Mouse (Mus musculus) spleen, postnatal 14 days (tissue): ENCODE data around the gene Gk5.
"Not testable (repeated sequence)": the region's sequence is repeated elsewhere in the genome, so short reads cannot be mapped to it uniquely, and the experiment has no call there.

Experiments used
- DNase-seq, 2 experiments: peaks; one replicate each; pipeline ENCODE4 v3.0.0; 2021 to 2022; ENCODE audit warnings: low spot score in 2 of 2

Gene Gk5

DNA sequence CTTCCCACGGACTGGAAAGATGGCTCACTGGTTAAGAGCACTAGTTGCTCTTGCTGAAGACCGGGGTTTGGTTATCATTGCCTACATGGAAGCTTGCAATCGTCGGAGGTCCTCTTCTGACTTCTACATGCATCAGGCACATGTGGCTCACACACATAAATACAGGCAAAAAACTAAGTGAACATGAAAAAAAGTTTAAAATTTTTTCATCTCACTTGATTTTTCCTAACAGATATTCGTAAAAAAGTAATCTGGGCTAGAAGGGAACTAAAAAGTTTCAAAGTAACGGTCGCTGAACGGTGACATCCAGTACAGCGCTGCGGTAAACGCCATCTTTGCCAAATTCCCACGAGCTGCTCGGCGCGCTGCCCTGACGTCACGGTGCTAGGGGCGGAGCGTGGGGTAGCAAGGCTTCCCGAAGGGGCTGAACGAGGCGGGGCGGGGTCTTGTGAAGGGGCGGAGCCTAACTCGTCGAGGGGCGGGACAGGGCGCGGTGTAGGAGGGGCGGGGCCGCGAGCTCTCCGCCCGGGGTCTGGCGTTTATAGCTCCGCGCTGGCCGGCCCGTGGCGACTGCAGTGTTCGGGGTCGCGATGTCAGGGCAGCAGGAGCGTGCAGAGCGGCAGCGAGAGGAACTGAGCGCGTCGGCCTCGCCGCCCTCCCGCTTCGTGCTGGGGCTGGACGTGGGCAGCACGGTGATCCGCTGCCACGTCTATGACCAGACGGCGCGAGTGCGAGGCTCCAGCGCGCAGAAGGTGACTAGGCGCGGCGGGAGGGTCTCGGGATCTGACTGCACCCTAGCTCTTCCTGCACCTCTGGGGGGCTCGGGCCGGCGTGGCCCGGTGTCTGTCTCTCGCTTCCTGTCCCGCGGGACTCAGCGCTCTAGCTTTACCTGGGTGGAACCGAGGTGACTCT, at the start of gene Gk5:
Gene Gk5 (plus strand): TSS at position 502 of the 912 bp plus-strand sequence.
- peak; percentile 98 to 99 for DNase-seq

DNA sequence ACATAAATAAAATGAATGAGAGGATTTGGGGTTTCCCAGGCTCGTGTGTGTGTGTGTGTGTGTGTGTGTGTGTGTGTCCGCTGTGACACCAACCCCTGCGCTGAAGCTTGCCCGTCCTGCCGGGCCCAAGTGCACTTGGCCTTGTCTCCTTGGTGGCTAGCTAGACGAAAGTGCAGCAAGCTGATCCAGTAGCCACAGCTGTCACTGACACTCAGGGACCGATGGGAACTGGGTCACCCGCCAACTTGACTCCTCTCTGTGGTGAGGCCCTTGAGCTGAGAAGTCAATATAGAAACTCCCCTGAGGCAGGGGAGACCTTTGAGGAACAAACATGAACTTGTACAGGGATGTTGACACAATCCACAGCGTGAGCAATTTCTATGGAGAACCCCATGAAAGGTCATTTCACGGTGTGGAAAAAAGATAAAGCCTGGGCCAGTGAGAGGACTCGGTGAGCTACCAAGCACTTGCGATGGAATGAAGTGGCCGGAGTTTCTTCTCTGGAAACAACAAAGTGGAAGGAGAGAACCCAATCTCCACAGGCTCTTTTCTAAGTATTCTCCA, 40.3 kb upstream of the Gk5 start:
- DNase-seq = no peak

DNA sequence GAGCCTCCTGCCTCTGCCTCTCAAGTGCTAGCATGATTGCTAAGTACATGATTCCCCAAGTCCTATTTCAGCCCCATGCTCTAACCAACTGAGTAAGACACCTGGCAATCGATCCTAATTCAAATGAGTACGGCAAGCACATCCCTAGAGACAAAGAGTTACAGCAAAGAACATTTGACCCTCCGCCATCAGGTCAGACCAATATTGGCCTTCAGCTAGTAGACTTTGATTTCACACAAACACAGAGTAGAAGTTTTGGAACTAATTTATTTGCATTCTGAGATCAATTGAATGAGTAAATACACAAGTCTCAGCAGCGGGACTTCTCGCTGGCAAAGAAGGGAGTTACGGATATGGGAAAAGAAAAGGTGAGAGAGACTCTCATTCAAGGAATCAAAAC, 33.9 kb upstream of the Gk5 start:
- no peak for DNase-seq

DNA sequence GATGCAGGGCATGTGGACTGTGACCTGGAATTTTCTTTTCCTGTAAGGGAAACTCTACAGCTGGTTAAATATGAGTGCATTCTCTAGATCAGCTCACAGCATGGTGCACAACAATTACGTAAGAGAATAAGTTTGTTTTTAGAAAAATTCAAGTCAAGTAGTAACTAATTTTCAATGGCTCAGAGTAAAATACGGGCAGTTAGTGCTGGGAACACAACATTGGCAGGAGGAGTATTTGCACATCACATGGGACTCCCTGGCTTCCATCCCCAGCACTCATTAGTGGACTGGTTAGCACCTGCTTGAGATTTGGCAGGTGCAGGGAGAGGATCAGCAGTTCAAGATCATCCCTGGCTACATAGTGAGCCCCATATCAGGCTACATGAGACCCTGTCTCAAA, 31.5 kb upstream of the Gk5 start:
- DNase-seq = no peak

DNA sequence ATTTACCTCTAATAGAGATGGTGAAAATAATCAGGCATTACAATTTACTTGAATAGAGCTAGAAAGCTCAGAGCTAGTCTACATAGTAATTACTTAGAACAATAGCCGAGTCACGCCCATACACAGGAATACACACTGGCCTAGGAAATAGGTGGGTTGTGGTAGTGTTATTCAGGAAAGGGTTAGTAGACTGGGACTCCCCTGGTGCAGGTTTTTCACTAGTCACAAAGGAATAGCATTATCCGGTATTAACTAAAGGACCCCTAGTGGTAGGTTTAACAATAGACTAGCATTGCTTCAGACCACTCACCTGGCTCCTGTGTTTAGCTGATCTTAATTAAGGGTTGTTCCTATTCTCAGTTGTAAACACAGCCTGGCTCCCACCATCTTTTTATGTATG, 30.7 kb upstream of the Gk5 start:
- not testable (repeated sequence) for DNase-seq

GRCm38 (mm10) chr9:96092637-96093036, 26.5 kb upstream of the Gk5 start:
- DNase-seq = not testable (repeated sequence)

- no peak for DNase-seq
Observed at GRCm38 (mm10) chr9:96093221-96093620, 25.9 kb upstream of the Gk5 start.

DNA sequence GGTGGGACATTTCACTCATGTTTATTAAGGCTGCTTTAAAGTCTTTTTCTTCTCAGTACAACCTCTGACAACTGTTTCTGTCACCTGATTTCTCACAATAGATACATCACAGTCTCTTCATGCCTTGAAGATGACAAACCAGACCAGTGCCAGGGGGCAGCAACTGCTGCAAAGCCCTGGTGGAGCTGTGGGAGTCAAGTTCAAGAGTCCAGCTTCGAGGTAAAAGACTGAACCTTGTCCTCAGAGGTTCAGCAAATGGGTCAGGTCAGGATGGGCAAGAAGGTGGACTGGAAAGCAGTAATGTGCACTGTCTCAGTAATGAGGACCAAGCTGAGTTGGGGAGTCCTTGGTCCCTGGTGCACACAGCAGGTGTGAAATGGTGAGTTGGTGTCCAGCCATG, 24.8 kb upstream of the Gk5 start:
- DNase-seq = no peak

DNA sequence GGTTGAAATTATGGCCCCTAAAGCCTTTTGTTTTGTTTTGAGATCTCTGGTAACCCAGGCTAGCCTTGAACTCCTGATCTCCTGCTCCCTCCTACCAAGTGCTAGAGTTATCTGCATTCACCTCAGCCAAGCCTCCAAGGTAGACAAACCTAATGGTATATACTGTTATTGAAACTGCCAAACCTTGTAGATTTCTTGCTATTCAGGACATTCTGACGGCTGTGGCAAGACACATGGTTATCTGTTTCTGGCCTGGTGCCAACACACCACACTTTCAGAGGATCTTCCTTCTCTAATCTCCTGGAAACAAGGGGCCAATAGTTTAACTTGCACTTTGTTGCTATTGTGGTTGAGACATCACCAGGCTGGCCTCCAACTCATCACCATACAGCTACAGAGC, 24.0 kb upstream of the Gk5 start:
- DNase-seq = no peak

DNA sequence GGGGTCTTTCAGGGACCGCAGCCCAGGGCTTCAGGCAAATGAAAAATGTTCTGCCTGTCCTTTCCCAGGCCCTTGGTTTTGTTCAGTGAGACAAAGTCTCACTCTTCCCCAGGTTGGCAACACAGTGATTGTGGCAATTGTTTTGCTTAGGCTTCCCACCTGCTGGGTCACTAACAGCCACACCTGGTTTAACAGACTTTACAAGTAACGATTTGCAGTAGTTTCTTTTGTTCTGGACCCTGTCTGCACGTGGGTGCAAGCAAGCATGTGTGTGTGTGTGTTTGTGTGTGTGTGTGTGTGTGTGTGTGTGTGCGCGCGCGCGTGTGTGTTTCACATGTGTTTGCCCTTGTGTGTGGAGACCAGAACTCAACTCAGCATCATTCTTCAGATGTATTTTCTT, 16.3 kb upstream of the Gk5 start:
- DNase-seq = no peak

DNA sequence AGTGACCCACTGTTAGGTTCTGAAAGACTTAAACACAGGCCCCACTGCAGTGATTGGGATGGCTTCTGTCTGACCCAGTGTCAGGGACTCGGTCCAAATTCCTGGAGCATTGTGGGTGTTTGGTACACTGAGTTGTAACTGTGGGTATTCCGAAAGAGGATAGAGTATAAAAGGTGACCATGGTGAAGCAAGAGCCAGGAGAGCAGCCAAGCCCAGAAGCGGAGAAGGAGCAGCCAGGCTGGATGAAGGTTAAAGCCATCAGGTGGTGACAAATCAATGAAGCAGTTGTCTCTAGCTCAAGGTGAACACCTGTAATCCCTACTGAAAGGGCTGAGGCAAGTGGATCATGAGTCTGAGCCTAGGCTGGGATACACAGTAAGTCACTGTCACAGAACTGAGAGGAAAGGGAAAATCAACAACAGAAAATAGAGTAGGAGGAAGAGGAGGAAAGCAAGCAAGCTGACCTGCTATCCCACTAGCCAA, 6.2 kb upstream of the Gk5 start:
- no peak for DNase-seq

- DNase-seq = no peak
Observed at GRCm38 (mm10) chr9:96116801-96117200, 2.4 kb upstream of the Gk5 start.

DNA sequence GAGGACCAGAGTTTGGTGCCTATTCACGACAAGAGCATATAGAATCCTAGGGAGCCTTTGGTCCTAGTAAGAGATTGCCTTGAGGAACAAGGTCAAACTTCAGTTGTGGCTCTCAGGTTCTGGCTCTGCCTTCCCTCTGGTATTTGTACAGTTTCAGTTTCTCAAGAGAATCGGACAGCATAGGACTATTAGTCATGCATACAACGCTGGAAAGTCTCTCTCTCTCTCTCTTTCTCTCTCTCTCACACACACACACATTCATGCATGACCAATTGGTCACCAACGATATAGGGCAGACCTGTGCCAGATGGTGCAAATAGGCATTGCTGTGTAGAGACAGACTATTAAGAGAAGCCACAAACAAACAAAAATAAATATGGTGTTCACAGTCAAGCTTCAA, 946 bp upstream of the Gk5 start:
- DNase-seq = no peak

DNA sequence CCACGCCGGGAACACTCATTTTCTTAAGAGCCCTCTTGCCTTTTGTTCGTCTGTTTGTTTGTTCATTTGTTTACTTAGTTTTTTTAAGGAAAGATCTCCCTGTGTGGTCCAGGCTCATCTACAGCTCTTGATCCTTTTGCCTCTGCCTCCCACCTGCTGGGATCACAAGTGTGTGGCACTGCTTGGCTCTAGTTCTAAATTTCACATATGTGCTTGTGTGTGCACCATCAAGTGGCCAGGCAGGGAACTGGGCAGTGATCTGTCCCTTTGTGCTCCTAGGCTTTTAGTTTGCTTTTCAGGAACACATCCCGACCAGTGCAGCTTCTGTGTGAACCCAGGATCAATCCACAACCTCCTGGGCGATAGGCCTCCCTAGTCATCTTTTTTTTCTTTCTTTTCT, 8.8 kb downstream of the Gk5 start:
- DNase-seq = no peak

DNA sequence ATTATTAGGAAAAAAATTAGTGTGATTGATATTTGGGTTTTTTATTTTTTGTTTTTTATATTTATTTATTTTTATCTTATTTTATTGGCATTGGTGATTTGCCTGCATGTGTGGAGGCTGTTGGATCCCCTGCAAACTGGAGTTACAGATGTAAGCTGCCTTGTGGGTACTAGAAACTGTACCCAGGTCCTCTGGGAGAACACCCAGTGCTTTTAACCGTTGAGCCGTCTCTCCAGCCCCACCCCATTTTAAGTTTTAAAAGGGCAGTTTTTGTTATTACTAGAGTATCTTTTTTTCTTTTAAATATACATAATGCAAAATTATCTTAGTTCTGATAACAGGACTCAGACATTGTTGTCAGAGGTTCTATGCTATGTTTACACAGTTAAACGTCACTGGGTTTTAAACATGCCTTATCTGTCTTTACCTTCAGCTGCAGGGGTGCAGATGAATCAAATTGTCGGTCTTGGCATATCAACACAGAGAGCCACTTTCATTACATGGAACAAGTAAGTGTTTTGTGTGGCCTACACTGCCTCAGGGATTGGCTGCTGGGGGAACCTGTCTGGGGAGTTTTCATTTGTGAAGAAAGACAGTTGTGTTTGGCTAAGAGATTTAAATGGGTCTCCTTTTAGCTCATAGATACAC, 13.9 kb downstream of the Gk5 start:
- DNase-seq = no peak

- no peak for DNase-seq
Observed at GRCm38 (mm10) chr9:96134470-96134869, 15.3 kb downstream of the Gk5 start.

DNA sequence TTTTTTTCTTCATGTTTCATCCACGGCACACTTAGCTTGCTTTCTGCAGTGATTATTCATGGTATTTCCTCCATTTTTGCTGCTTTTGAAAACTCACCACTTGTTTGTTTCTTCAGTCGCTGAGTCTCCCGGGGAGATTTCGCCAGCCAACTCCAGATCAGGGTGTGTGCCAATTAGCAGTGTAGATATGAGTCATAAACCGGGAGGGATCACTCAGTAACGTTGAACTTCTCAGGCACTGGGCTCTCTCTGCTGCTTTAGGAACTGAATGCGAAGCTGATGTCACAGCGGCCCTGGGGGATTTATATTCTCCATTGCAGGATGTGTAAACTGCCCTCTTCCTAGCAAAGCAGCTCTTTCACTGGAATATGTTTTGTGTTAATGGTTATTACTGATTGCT, 15.8 kb downstream of the Gk5 start:
- DNase-seq = no peak

DNA sequence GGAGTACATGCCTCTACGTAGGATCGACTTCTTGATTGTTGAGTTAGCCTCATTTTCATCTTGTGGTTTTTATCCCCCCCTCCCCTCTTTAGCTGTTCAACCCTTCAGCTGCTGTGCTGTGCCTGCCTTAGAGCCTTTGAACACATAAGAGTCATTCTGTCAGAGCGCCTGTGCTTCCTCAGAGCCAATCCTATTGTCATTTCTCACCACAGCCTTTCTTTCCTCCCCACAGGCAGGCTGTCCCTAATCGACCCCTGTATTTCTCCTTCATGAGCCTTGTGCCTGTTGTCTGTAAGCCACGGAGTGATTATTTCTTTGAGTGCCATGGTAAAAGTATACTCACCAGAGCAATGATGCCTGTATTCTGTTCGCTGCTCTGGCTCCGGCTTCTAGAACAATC, 16.3 kb downstream of the Gk5 start:
- DNase-seq = no peak

- DNase-seq = no peak
Observed at GRCm38 (mm10) chr9:96138958-96139357, 19.8 kb downstream of the Gk5 start.

DNA sequence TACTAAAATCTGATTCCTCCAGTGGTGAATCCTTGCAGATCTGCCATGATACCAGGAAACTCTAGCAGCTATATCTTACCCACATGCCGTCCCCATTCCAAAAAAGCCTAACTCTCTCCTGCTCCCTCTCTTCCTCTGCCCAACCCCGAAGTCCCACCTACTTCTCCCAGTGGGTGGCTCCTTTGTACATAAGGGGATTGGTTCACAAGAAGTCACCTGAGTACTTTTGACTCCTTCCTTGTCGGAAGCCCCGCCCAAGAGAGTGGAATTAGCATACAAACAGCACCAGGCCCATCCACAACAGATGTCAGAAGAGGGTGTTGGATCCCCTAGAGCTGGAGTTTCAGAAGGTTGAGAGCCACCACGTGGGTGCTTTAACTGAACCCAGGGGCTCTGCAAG, 20.7 kb downstream of the Gk5 start:
- DNase-seq = no peak

- DNase-seq = no peak
Observed at GRCm38 (mm10) chr9:96140931-96141330, 21.8 kb downstream of the Gk5 start.

DNA sequence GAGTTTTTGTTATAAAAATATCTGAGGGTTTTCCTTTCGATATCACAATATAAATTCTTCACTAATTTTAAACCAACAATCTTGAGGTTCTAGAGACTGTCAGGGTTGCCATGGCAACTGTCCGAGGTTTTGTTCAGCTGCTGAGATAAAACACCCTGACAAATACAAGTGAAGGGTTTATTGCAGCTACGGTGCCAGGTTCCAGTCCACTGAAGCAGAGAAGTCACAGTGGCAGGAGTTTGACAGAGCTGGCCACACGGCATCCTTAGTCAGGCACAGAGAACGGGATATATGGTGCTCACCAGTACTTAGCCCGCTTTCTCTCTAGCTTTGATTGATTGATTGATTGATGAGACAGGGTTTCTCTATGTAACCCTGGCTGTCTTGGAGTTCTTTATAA, 23.3 kb downstream of the Gk5 start:
- DNase-seq = no peak

DNA sequence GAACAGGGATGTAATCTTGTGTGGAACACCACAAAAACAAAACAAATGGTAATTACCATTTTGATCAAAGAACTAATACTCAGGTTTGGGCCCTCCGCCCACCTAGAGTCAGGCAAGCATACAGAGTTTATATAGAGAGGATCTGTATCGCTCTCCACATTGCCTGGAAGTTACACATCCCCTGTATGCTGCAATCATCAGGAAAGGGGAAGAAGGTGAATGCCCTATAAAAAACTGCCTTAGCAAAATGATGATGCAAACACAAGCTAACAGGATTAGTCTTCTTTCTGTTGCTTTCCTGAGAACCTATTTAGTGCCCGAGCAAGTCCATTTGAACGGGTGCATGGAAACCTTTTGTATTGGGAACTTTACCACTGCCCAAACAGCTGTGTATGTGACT, 24.5 kb downstream of the Gk5 start:
- no peak for DNase-seq
